Mouse (Mus musculus) forebrain, postnatal 0 days (tissue): ENCODE measurements around the gene Pnck. TPM values are rescaled to one million over a fixed set of nuclear protein-coding genes. Genes with fewer than 3 reads are reported as not detected.
A peak's percentile ranks its signal among the peaks of the same experiment; 100 is the strongest.

ENCODE experiments used
- ATAC-seq: fragments of 200-750 bp; cut with Nextera tagmentation; 2 replicates; pipeline ENCODE4 v1.8.0; 2017; ENCODE audit warnings: mild to moderate bottlenecking, moderate library complexity
- DNase-seq: peaks from one replicate; pipeline ENCODE4 v3.0.0-alpha.2; 2015
- H3K27ac ChIP-seq: fragments of 300-500 bp; sonication (generic); 2 replicates; pipeline ENCODE4 v1.5.1; 2014; ENCODE audit warnings: low read depth, mild to moderate bottlenecking, antibody characterized with exemption, low read length, moderate library complexity, mixed read lengths
- H3K27me3 ChIP-seq: fragments of 300-500 bp; sonication (generic); 2 replicates; pipeline ENCODE4 v1.6.1; 2014; ENCODE audit warnings: mild to moderate bottlenecking, low read length, mixed read lengths; ENCODE audit not compliant: insufficient read depth
- H3K36me3 ChIP-seq: fragments of 300-500 bp; sonication (generic); 2 replicates; pipeline ENCODE4 v1.6.1; 2014; ENCODE audit warnings: mild to moderate bottlenecking, moderate library complexity; ENCODE audit not compliant: insufficient read depth
- H3K4me1 ChIP-seq: fragments of 300-500 bp; sonication (generic); 2 replicates; pipeline ENCODE4 v1.6.1; 2014; ENCODE audit warnings: antibody characterized with exemption; ENCODE audit not compliant: insufficient read depth
- H3K4me2 ChIP-seq: fragments of 300-500 bp; sonication (generic); 2 replicates; pipeline ENCODE4 v1.6.1; 2014; ENCODE audit warnings: low read depth, mild to moderate bottlenecking, moderate library complexity
- H3K4me3 ChIP-seq: fragments of 300-500 bp; sonication (generic); 2 replicates; pipeline ENCODE4 v1.5.1; 2014; ENCODE audit warnings: low read depth, low read length, mixed read lengths
- H3K9ac ChIP-seq: fragments of 300-500 bp; sonication (generic); 2 replicates; pipeline ENCODE4 v1.6.1; 2014; ENCODE audit warnings: mild to moderate bottlenecking
- H3K9me3 ChIP-seq: fragments of 300-500 bp; sonication (generic); 2 replicates; pipeline ENCODE4 v1.6.1; 2016; ENCODE audit warnings: low read length
- CTCF ChIP-seq: sonication (generic); IDR thresholded peaks from 2 replicates; pipeline ENCODE4 v1.5.1; 2016; ENCODE audit warnings: antibody characterized with exemption, control low read depth, low read depth
- WGBS: fragments of 180-500 bp; shearing (Covaris S2); extraction: QIAGEN DNeasy Blood & Tissue Kit; methylation state at CpG from one replicate; pipeline ENCODE4 v1.1.7; 2014; 5-methylcytosine and 5-hydroxymethylcytosine counted together
- polyA plus RNA-seq: library from polyadenylated mRNA; unstranded; fragments of >200 nt; fragmentation: Nextera tagmentation; extraction: Ambion mirVana; gene quantifications from 2 replicates; pipeline ENCODE4 v1.2.1, GENCODE M21; 2015
- total RNA-seq: library from RNA; depleted of rRNA; stranded (reverse); fragments of >200 nt; gene quantifications from 2 replicates; pipeline ENCODE4 v1.2.3, GENCODE M21; 2014

Gene Pnck
- total and polyA plus RNA-seq, 2 experiments from 2014 or later: 117 to 145 TPM

GRCm38 (mm10) chrX:73658936-73659574, 862 bp downstream of the Pnck start:
- Histone ChIP-seq H3K27me3 (no peaks in the 10 kb centered on the region), H3K27ac (peak overlapping the region; percentile 85), H3K36me3 (no peaks in the 10 kb centered on the region; the same call in 1 of the 2 replicates), H3K9me3 (no peaks in the 10 kb centered on the region), H3K4me3 (peak overlapping the region; percentile 49), H3K4me1 (no peaks in the 10 kb centered on the region), H3K4me2 (peak overlapping the region; percentile 57), H3K9ac (peak overlapping the region; percentile 75)
- 50% methylated on average over 13 of the region's 13 CpGs for WGBS
- DNase-seq (peak; percentile 47), ATAC-seq (peak; percentile 64)
- TF ChIP-seq CTCF: no peak

DNA sequence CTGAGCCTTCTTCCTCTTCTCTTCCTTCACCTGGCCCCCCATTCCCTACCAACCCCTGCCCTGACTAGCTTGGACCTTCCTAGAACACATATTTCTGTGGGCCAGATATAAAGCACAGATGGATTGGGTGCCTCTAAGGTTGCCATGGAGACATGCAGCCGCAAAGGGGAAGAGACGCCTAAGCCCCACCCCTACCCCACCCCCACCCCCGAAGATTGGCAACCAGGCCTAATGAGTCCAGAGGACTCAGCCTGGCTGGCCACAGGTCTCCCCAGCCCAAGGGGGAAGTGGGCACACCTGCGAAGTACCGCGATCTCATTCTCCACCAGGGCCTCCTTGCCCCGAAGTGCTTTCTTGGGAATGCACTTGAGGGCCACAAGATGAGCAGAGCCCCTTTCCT, 1.5 kb downstream of the Pnck start:
- Histone ChIP-seq H3K27me3 (no peaks in the 10 kb centered on the region), H3K27ac (peak overlapping the region; percentile 35; the same call in 1 of the 2 replicates), H3K4me3 (peak overlapping the region; percentile 49), H3K4me2 (peak overlapping the region; percentile 57), H3K36me3 (no peaks in the 10 kb centered on the region; the same call in 1 of the 2 replicates), H3K9me3 (no peaks in the 10 kb centered on the region), H3K4me1 (no peaks in the 10 kb centered on the region), H3K9ac (peak overlapping the region; percentile 75; the same call in 1 of the 2 replicates)
- no peak for TF ChIP-seq CTCF
- ATAC-seq: no peak
- 45% methylated on average over 7 of the region's 7 CpGs for WGBS
- DNase-seq: no peak

DNA sequence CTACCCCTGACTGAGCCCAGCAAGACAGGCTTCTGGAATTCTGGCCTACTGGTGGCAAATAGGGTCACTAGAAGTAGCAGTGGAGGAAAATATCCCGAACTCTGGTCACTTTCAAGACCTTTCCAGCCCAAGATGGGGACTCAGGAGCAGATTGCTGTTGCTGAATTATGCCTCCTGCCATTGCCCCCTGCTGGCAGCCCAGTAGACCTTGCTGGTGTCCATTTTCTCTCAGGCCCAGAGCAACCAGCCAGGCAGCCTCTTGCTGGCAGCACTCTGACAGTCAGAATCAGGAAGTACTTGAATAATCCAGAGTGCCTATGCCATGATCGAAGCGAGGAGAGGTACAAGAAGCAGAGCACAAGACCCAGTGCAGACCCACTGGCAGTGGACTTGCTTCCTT, 4.4 kb downstream of the Pnck start:
- Histone ChIP-seq H3K27me3 (no peaks in the 10 kb centered on the region), H3K4me1 (no peaks in the 10 kb centered on the region), H3K36me3 (no peaks in the 10 kb centered on the region; the same call in 1 of the 2 replicates), H3K9ac (no peak overlapping the region), H3K4me2 (no peak overlapping the region), H3K4me3 (no peak overlapping the region), H3K27ac (no peak overlapping the region), H3K9me3 (no peaks in the 10 kb centered on the region)
- 72% methylated on average over 3 of the region's 3 CpGs for WGBS
- DNase-seq (no peak), ATAC-seq (no peak)
- peak; percentile 49 for TF ChIP-seq CTCF

GRCm38 (mm10) chrX:73654177-73654576, 5.7 kb downstream of the Pnck start:
- H3K4me2 ChIP-seq: no peak overlapping the region
- H3K36me3 ChIP-seq: no peaks in the 10 kb centered on the region; the same call in 1 of the 2 replicates
- no peaks in the 10 kb centered on the region for H3K9me3 ChIP-seq
- peak; percentile 88 for TF ChIP-seq CTCF
- H3K4me3 ChIP-seq: no peak overlapping the region
- no peak overlapping the region for H3K9ac ChIP-seq
- DNase-seq: peak; percentile 69
- peak; percentile 59; the same call in 1 of the 2 replicates for ATAC-seq
- H3K27ac ChIP-seq: no peak overlapping the region
- 16% methylated on average over 6 of the region's 6 CpGs for WGBS
- H3K4me1 ChIP-seq: no peaks in the 10 kb centered on the region
- no peaks in the 10 kb centered on the region for H3K27me3 ChIP-seq

DNA sequence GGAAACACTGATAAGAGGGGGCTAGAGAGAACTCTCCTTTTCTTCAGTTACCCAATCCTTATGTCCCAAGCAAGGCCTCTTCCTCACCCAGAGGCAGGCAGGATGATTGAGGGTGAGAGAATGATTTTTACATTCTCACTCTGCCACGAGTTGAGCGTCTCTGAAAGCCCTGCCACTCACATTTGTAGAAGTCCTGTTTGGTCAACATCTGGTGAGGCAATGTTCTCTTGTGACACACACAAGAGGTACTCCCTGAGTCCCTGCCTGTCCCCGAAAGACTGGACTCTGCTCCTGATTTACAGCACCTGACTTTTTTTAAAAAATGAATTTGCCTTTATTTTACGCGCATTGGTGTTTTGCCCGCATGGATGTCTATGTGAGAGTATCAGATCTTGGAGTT, 6.5 kb downstream of the Pnck start:
- H3K27ac ChIP-seq: no peak overlapping the region
- WGBS: 87% methylated on average over 6 of the region's 6 CpGs
- H3K9ac ChIP-seq: no peak overlapping the region
- H3K4me3 ChIP-seq: no peak overlapping the region
- H3K4me2 ChIP-seq: no peak overlapping the region
- no peaks in the 10 kb centered on the region for H3K9me3 ChIP-seq
- no peaks in the 10 kb centered on the region for H3K27me3 ChIP-seq
- ATAC-seq (no peak), DNase-seq (no peak)
- no peaks in the 10 kb centered on the region; the same call in 1 of the 2 replicates for H3K36me3 ChIP-seq
- TF ChIP-seq CTCF: no peak
- H3K4me1 ChIP-seq: no peaks in the 10 kb centered on the region

GRCm38 (mm10) chrX:73650869-73651268, 9.0 kb downstream of the Pnck start:
- 76% methylated on average over 3 of the region's 3 CpGs for WGBS

DNA sequence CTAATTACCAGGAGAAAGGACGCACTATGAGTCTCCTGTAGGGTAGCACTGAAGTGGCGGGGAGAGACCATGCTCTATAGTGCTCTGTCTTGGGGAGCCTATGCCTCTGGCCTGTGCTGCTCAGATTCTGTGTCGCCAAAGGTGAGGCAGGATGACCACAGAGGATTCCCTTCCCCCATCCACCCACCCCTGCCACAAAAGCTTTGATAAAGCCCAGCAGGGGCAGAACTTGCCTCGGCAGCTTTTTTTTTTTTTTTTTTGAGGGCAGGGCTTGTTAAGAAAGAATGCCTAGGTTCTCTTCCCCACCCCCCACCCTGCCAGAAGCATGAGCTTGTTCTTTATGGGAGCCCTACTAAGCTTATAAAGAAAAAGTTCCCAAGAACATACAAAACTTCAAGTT, 14.8 kb downstream of the Pnck start:
- no peaks in the 10 kb centered on the region for H3K36me3 ChIP-seq
- no peaks in the 10 kb centered on the region for H3K9me3 ChIP-seq
- WGBS: 34% methylated on average over 4 of the region's 4 CpGs
- H3K9ac ChIP-seq: no peak overlapping the region
- no peak for TF ChIP-seq CTCF
- H3K4me2 ChIP-seq: no peak overlapping the region
- no peaks in the 10 kb centered on the region for H3K4me1 ChIP-seq
- ATAC-seq (no peak), DNase-seq (no peak)
- no peaks in the 10 kb centered on the region; the same call in 1 of the 2 replicates for H3K27me3 ChIP-seq
- H3K4me3 ChIP-seq: no peak overlapping the region
- H3K27ac ChIP-seq: no peak overlapping the region

More at GRCm38 (mm10) chrX:73650869-73651268, 9.0 kb downstream of the Pnck start:
- no peaks in the 10 kb centered on the region for H3K36me3 ChIP-seq
- no peak for TF ChIP-seq CTCF
- no peak overlapping the region for H3K4me2 ChIP-seq
- ATAC-seq (no peak), DNase-seq (no peak)
- no peaks in the 10 kb centered on the region for H3K27me3 ChIP-seq
- no peak overlapping the region for H3K4me3 ChIP-seq
- H3K27ac ChIP-seq: no peak overlapping the region
- H3K9me3 ChIP-seq: no peaks in the 10 kb centered on the region
- H3K4me1 ChIP-seq: no peaks in the 10 kb centered on the region
- H3K9ac ChIP-seq: no peak overlapping the region
